Mouse (Mus musculus) naive thymus-derived CD4-positive, alpha-beta T cell, adult 2 months (primary cell): ENCODE measurements at regions not wholly inside any gene's neighbourhood (a gene's known extent, or its start where the extent isn't known, plus 50 kb on each side); places are given as distances from the start of the nearest gene placed in this dataset.
A peak's percentile ranks its signal among the peaks of the same experiment; 100 is the strongest.

Experiments
- DNase-seq: peaks from one replicate; pipeline ENCODE4 v3.0.0-alpha.2; 2011; ENCODE audit warnings: low read depth

- no peak for DNase-seq
Measured at GRCm38 (mm10) chr12:16062689-16063088, 246.0 kb upstream of the Trib2 start.

- DNase-seq, result no peak
Measured at GRCm38 (mm10) chr12:16060461-16060860, 243.7 kb upstream of the Trib2 start.

GRCm38 (mm10) chr12:16058255-16058654 lies 241.5 kb upstream of the Trib2 start:
- no peak for DNase-seq

- DNase-seq, result no peak
Measured at GRCm38 (mm10) chr12:16056831-16057230, 240.1 kb upstream of the Trib2 start.

GRCm38 (mm10) chr12:16056216-16056615 lies 239.5 kb upstream of the Trib2 start:
- peak; percentile 22 for DNase-seq

- no peak for DNase-seq
Measured at GRCm38 (mm10) chr12:16054591-16054990, 237.9 kb upstream of the Trib2 start.

- no peak for DNase-seq
Measured at GRCm38 (mm10) chr12:16053735-16054134, 237.0 kb upstream of the Trib2 start.

- DNase-seq, result no peak
Measured at GRCm38 (mm10) chr12:16052998-16053397, 236.3 kb upstream of the Trib2 start.

- no peak for DNase-seq
Measured at GRCm38 (mm10) chr12:16052353-16052752, 235.6 kb upstream of the Trib2 start.

GRCm38 (mm10) chr12:16051439-16051838 lies 234.7 kb upstream of the Trib2 start:
- no peak for DNase-seq

GRCm38 (mm10) chr12:16049545-16049944 lies 232.8 kb upstream of the Trib2 start:
- peak; percentile 85 for DNase-seq

- no peak for DNase-seq
Measured at GRCm38 (mm10) chr12:16046643-16047042, 229.9 kb upstream of the Trib2 start.

- DNase-seq, result no peak
Measured at GRCm38 (mm10) chr12:16045791-16046494, 229.2 kb upstream of the Trib2 start.

GRCm38 (mm10) chr12:16043466-16044214 lies 226.9 kb upstream of the Trib2 start:
- DNase-seq, result no peak

GRCm38 (mm10) chr12:16042362-16042761 lies 225.6 kb upstream of the Trib2 start:
- no peak for DNase-seq

GRCm38 (mm10) chr12:16041129-16041528 lies 224.4 kb upstream of the Trib2 start:
- no peak for DNase-seq

GRCm38 (mm10) chr12:16035551-16035950 lies 218.8 kb upstream of the Trib2 start:
- DNase-seq, result no peak

GRCm38 (mm10) chr12:16034691-16035515 lies 218.2 kb upstream of the Trib2 start:
- no peak for DNase-seq

GRCm38 (mm10) chr12:16026654-16027053 lies 209.9 kb upstream of the Trib2 start:
- no peak for DNase-seq

GRCm38 (mm10) chr12:16023273-16023672 lies 206.6 kb upstream of the Trib2 start:
- no peak for DNase-seq

GRCm38 (mm10) chr12:16021202-16021821 lies 204.6 kb upstream of the Trib2 start:
- DNase-seq, result no peak

GRCm38 (mm10) chr12:16018237-16018636 lies 201.5 kb upstream of the Trib2 start:
- no peak for DNase-seq
